Mouse (Mus musculus) stomach, embryonic 16.5 days (tissue): ENCODE results near the gene Nprl3. TPM values are rescaled to one million over a fixed set of nuclear protein-coding genes. Genes with fewer than 3 reads are reported as not detected.

Experiments
- ATAC-seq: fragments of 200-750 bp; cut with Nextera tagmentation; 2 replicates; pipeline ENCODE4 v1.8.0; 2017; ENCODE audit warnings: moderate number of reproducible peaks, moderate TSS enrichment; ENCODE audit not compliant: insufficient read depth, low FRiP score
- H3K27ac ChIP-seq: fragments of 300-500 bp; sonication (generic); 2 replicates; pipeline ENCODE4 v1.5.1; 2014; ENCODE audit warnings: low read length
- H3K27me3 ChIP-seq: fragments of 300-500 bp; sonication (generic); 2 replicates; pipeline ENCODE4 v1.6.1; 2014; ENCODE audit warnings: low read length, control low read depth, mixed read lengths; ENCODE audit not compliant: control insufficient read depth, insufficient read depth
- H3K36me3 ChIP-seq: fragments of 300-500 bp; sonication (generic); 2 replicates; pipeline ENCODE4 v1.6.1; 2014; ENCODE audit warnings: low read length; ENCODE audit not compliant: control insufficient read depth, insufficient read depth
- H3K4me1 ChIP-seq: fragments of 300-500 bp; sonication (generic); 2 replicates; pipeline ENCODE4 v1.6.1; 2014; ENCODE audit warnings: low read length, control low read depth, mixed read lengths; ENCODE audit not compliant: control insufficient read depth, insufficient read depth
- H3K4me2 ChIP-seq: fragments of 300-500 bp; sonication (generic); 2 replicates; pipeline ENCODE4 v1.6.1; 2014; ENCODE audit warnings: low read depth, low read length, mixed read lengths
- H3K4me3 ChIP-seq: fragments of 300-500 bp; sonication (generic); replicated peaks from 2 replicates; pipeline ENCODE4 v1.5.1; 2014; ENCODE audit warnings: mild to moderate bottlenecking, low read length
- H3K9ac ChIP-seq: fragments of 300-500 bp; sonication (generic); 2 replicates; pipeline ENCODE4 v1.6.1; 2014; ENCODE audit warnings: low read length
- H3K9me3 ChIP-seq: fragments of 300-500 bp; sonication (generic); replicated peaks from 2 replicates; pipeline ENCODE4 v1.6.1; 2016; ENCODE audit warnings: low read length, control low read depth; ENCODE audit not compliant: control insufficient read depth
- WGBS: fragments of 180-500 bp; shearing (Covaris S2); extraction: QIAGEN DNeasy Blood & Tissue Kit; methylation state at CpG from one replicate; pipeline ENCODE4 v1.1.7; 2014; 5-methylcytosine and 5-hydroxymethylcytosine counted together
- polyA plus RNA-seq: library from polyadenylated mRNA; unstranded; fragments of >200 nt; fragmentation: Nextera tagmentation; extraction: Ambion mirVana; gene quantifications from 2 replicates; pipeline ENCODE4 v1.2.1, GENCODE M21; 2015

Nprl3 gene
- polyA plus RNA-seq, 1 experiment from 2014 or later = 36.8 TPM

GRCm38 (mm10) chr11:32244064-32244463 is 23.4 kb downstream of the Nprl3 start:
- Histone ChIP-seq H3K4me2 (no peak overlapping the region), H3K9me3 (no peaks in the 10 kb centered on the region), H3K27me3 (no peaks in the 10 kb centered on the region), H3K36me3 (0 out of 2 replicates have a peak, but pooled peaks cover 14% of the 10 kb centered on the region), H3K9ac (no peak overlapping the region), H3K27ac (peak overlapping the region; percentile 60), H3K4me1 (peaks cover 8% of the 10 kb centered on the region; the same call in 1 of the 2 replicates), H3K4me3 (no peak overlapping the region)
- no peak for ATAC-seq
- WGBS = 63% methylated on average over 3 of the region's 3 CpGs

- ATAC-seq = no peak
- Histone ChIP-seq H3K4me2 (no peak overlapping the region), H3K36me3 (0 out of 2 replicates have a peak, but pooled peaks cover 14% of the 10 kb centered on the region), H3K4me1 (peaks cover 8% of the 10 kb centered on the region; the same call in 1 of the 2 replicates), H3K4me3 (no peak overlapping the region), H3K9ac (no peak overlapping the region), H3K27ac (peak overlapping the region; percentile 60; the same call in 1 of the 2 replicates), H3K27me3 (no peaks in the 10 kb centered on the region), H3K9me3 (no peaks in the 10 kb centered on the region)
- WGBS = 64% methylated on average over 7 of the region's 7 CpGs
Observed at GRCm38 (mm10) chr11:32243205-32243955, 24.1 kb downstream of the Nprl3 start.

- Histone ChIP-seq H3K36me3 (0 out of 2 replicates have a peak, but pooled peaks cover 14% of the 10 kb centered on the region), H3K4me1 (peaks cover 8% of the 10 kb centered on the region; the same call in 1 of the 2 replicates), H3K27ac (no peak overlapping the region), H3K4me2 (no peak overlapping the region), H3K9ac (no peak overlapping the region), H3K9me3 (no peaks in the 10 kb centered on the region), H3K4me3 (no peak overlapping the region), H3K27me3 (no peaks in the 10 kb centered on the region)
- ATAC-seq = no peak
- WGBS = 89% methylated on average over 3 of the region's 3 CpGs
Observed at GRCm38 (mm10) chr11:32242209-32242608, 25.3 kb downstream of the Nprl3 start.

- H3K4me3 ChIP-seq = no peak overlapping the region
- peaks cover 9% of the 10 kb centered on the region; the same call in 1 of the 2 replicates for H3K4me1 ChIP-seq
- no peak for ATAC-seq
- H3K27ac ChIP-seq = no peak overlapping the region
- no peaks in the 10 kb centered on the region for H3K9me3 ChIP-seq
- no peak overlapping the region for H3K4me2 ChIP-seq
- no peak overlapping the region for H3K9ac ChIP-seq
- no peaks in the 10 kb centered on the region for H3K27me3 ChIP-seq
- 0 out of 2 replicates have a peak, but pooled peaks cover 14% of the 10 kb centered on the region for H3K36me3 ChIP-seq
Observed at GRCm38 (mm10) chr11:32241391-32241790, 26.1 kb downstream of the Nprl3 start.

GRCm38 (mm10) chr11:32238093-32238860 is 29.2 kb downstream of the Nprl3 start:
- ATAC-seq = 0 out of 2 replicates have a peak, but pooled peaks have one; percentile 42
- Histone ChIP-seq H3K4me2 (no peak overlapping the region), H3K4me3 (no peak overlapping the region), H3K9ac (no peak overlapping the region), H3K27ac (no peak overlapping the region), H3K9me3 (no peaks in the 10 kb centered on the region), H3K4me1 (peaks cover 22% of the 10 kb centered on the region), H3K27me3 (no peaks in the 10 kb centered on the region), H3K36me3 (0 out of 2 replicates have a peak, but pooled peaks cover 14% of the 10 kb centered on the region)
- WGBS = 68% methylated on average over 5 of the region's 5 CpGs

- 92% methylated on average over 3 of the region's 3 CpGs for WGBS
- H3K27ac ChIP-seq = no peak overlapping the region
- no peak overlapping the region for H3K9ac ChIP-seq
- H3K9me3 ChIP-seq = no peaks in the 10 kb centered on the region
- H3K27me3 ChIP-seq = no peaks in the 10 kb centered on the region
- no peak overlapping the region for H3K4me3 ChIP-seq
- peaks cover 19% of the 10 kb centered on the region for H3K4me1 ChIP-seq
- no peak for ATAC-seq
- 0 out of 2 replicates have a peak, but pooled peaks cover 14% of the 10 kb centered on the region for H3K36me3 ChIP-seq
- no peak overlapping the region for H3K4me2 ChIP-seq
Observed at GRCm38 (mm10) chr11:32237411-32237795, 30.1 kb downstream of the Nprl3 start.

GRCm38 (mm10) chr11:32236712-32237410 is 30.6 kb downstream of the Nprl3 start:
- H3K27ac ChIP-seq = peak overlapping the region; percentile 36; the same call in 1 of the 2 replicates
- H3K4me1 ChIP-seq = peaks cover 19% of the 10 kb centered on the region
- WGBS = 60% methylated on average over 9 of the region's 9 CpGs
- no peak for ATAC-seq
- H3K36me3 ChIP-seq = 0 out of 2 replicates have a peak, but pooled peaks cover 14% of the 10 kb centered on the region
- no peaks in the 10 kb centered on the region for H3K27me3 ChIP-seq
- no peak overlapping the region for H3K4me2 ChIP-seq
- no peak overlapping the region for H3K9ac ChIP-seq
- H3K4me3 ChIP-seq = no peak overlapping the region
- no peaks in the 10 kb centered on the region for H3K9me3 ChIP-seq

GRCm38 (mm10) chr11:32236132-32236531 is 31.4 kb downstream of the Nprl3 start:
- Histone ChIP-seq H3K4me2 (no peak overlapping the region), H3K36me3 (0 out of 2 replicates have a peak, but pooled peaks cover 17% of the 10 kb centered on the region), H3K4me3 (no peak overlapping the region), H3K4me1 (peaks cover 19% of the 10 kb centered on the region), H3K27ac (peak overlapping the region; percentile 36; the same call in 1 of the 2 replicates), H3K9me3 (no peaks in the 10 kb centered on the region), H3K27me3 (no peaks in the 10 kb centered on the region), H3K9ac (no peak overlapping the region)
- WGBS = 63% methylated on average over 2 of the region's 2 CpGs
- no peak for ATAC-seq
